Mouse (Mus musculus): ENCODE data around the gene Osmr. TPM values are rescaled to one million over a fixed set of nuclear protein-coding genes. Genes with fewer than 3 reads are reported as not detected.

Osmr gene
- total RNA-seq (2021): 1 to 10 TPM; 2.4 to 4.0 TPM
- long read RNA-seq, experiment 1: 0 reads
- long read RNA-seq, experiment 2: 0 reads

- no peak for TF ChIP-seq CTCF (conservative IDR thresholded peaks at IDR 0.05)
- H3K4me3 ChIP-seq: peak within 1 kb of the TSS; percentile 47
- peak within 1 kb of the TSS; percentile 68 for H3K27ac ChIP-seq
Observed at GRCm38 (mm10) chr15:6874601-6875019, at the start of gene Osmr. Osmr (minus strand) TSS chr15:6874969.

DNA sequence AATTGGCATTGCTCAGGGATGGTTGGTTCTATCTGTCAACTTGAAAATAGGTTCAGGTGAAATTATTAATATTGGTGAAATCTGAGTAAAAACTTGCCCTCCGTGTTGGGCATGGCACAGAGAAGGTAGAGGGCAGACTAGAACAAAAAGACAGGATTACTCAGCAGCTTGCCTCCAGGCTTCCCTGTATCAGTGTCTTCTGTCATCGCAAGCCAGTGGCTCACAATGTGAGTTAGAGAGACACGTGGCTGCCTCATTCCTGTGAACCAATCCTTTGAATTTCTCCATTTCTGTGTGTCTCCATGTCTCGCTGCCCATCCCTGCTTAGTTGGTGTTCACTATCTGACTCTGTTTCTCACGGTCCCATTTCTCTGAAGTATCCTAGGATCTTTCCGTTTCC, 44.6 kb upstream of the Osmr start:
- no peak for TF ChIP-seq CTCF (conservative IDR thresholded peaks at IDR 0.05)
- DNase-seq (ENCODE audit: low spot score in 2 of 2): no peak
- no peak overlapping the region for H3K27ac ChIP-seq
- H3K4me3 ChIP-seq: no peak overlapping the region

More at GRCm38 (mm10) chr15:6874601-6875019, at the start of gene Osmr:
- DNase-seq (ENCODE audit: low spot score in 2 of 2): no peak

DNA sequence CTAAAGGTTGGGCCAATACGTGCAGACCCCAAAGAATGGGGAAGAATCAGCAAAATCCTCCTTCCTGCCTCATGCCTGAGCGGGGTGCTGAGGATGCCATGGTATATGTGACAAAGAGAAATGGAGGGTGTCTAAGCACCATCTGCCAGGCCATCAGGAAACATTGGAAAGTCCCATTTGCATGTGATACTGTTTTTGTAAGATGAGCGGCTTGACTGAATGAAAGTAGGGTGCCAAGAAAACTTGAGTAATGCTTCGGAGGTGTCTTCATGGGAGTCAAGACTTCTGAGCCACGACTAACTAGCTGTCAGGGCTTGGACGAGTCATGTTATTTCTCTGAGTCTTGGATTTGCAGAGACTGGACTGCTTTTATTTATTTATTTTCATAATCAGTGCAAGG, 39.4 kb upstream of the Osmr start:
- no peak for TF ChIP-seq CTCF (conservative IDR thresholded peaks at IDR 0.05)
- DNase-seq (ENCODE audit: low spot score in 2 of 2): peak in 1 of 2 experiments; percentile 4
- Histone ChIP-seq H3K4me3 (no peak overlapping the region), H3K27ac (no peak overlapping the region)

DNA sequence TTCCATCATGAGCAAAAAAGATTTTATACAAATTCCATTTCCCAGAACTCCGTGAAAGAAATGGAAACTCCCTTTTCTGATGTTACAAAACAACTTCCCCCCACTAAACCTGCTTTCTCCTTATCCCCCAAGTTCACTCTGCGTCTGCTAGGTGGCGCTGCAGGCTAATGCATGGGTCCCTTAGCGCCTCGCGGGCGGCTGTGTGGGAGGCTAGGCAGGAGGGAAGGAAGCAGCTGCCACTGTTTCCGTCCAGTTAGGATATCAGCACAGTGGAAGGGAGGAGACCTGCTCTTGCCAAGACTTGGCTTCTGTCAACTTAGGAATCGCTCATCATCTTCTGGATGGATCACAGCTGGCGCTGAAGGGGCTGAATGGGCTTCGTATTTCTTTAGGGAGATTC, 34.9 kb upstream of the Osmr start:
- peak; percentile 98 for TF ChIP-seq CTCF (conservative IDR thresholded peaks at IDR 0.05)

DNA sequence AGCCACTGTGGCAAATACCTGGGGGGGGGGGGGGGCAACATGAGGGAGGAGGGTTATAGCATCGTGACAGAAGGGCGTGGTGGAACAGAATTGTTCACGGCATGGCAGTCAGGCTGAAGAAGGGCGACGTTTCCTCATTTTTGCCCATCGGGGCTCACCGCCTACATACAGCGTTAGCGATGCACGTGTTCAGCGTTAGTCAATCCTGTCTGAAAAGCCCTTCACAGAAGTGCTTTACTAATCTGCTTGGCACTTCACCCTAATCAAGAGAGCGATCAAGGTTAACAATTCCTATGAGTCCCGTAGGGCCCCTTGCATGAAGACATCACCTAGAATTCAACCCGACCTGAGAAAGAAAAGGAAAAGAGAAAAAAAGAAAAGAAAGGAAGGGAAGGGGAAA, 34.3 kb upstream of the Osmr start:
- no peak for TF ChIP-seq CTCF (conservative IDR thresholded peaks at IDR 0.05)
- Histone ChIP-seq H3K4me3 (no peak overlapping the region; the same call in 1 of the 2 replicates), H3K27ac (no peak overlapping the region)
- DNase-seq (ENCODE audit: low spot score in 2 of 2): no peak

More for the DNA sequence above, 34.9 kb upstream of the Osmr start:
- Histone ChIP-seq H3K27ac (peak overlapping the region; percentile 1; the same call in 1 of the 2 replicates), H3K4me3 (peak overlapping the region; percentile 8; the same call in 1 of the 2 replicates)
- peak; percentile 92 to 95 for DNase-seq (ENCODE audit: low spot score in 2 of 2)

DNA sequence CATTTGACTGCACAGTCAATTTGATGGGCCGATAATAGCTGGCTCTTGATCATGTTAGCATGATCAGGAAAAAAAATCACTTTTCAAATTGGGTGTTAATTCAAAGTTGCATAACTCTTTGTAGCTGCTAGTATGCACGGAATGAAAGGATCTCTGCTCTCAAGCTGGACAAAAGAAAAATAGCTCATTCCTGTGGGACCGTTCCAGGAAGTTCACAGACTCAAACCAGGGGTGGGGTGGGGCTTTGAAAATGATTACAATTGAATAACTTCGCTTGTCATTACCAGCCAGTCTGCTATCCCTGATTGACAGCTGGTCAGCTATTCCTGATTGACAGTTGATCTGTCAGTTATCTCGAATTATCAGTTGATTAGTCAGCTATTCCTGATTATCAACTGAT, 33.8 kb upstream of the Osmr start:
- DNase-seq (ENCODE audit: low spot score in 2 of 2): no peak
- TF ChIP-seq CTCF (conservative IDR thresholded peaks at IDR 0.05): no peak
- no peak overlapping the region for H3K27ac ChIP-seq
- no peak overlapping the region for H3K4me3 ChIP-seq

DNA sequence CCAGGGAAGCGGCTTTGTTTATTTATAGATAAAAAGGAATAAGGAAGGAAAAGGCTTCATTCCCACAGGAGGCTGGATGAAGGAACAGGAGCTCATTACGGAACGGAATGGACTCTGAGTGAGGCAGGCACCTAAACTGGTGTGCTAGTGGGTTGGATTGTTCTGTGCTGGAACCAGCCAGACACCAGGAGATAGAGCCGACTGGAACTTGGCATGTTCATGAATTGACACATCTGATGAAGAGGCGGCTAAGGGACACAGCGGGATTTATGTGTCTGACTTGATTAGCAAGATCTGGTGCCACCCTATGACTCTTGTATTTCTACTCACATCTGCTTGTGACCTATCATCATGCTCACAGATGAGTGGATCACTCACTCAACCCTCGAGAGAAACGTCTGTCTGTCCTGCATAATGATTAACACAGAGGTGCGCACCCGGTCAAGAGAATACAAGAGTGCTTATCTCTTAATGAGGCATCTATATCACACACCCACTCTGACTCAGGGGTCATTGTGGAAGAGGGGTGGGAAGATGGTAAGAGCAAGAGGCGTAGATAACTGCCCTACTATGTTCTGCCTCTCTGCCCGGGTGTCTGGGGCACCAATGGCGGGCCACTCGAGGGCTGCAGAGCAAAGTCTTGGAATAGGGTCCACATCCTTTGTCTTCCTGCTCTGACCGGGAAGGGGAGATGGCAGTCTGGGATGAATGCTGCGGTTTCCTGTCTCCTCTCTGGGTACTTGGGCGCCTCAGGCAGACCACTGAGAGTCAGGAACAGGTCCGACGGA, 31.7 kb upstream of the Osmr start:
- TF ChIP-seq CTCF (conservative IDR thresholded peaks at IDR 0.05): no peak
- Histone ChIP-seq H3K27ac (no peak overlapping the region), H3K4me3 (no peak overlapping the region)
- DNase-seq (ENCODE audit: low spot score in 2 of 2): peak in 1 of 2 experiments; percentile 29

DNA sequence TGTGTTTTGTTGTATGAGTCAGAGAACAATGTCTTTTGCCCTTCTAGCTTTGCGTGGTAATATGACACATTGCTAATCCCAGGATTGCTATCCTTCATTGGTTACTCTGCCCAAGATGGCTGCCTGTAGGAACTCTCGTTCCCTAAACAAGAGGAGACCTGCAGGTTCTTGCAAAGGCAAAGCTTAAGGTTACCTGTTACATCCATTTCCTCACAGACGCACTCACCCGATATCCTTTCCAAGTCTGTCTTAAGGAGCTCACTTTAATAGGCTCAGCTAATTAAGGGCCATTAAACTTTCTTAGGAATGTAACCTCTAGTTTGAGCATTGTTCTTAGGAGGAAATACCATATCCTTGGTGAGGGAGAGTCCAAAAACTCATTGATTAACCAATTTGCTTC, 31.0 kb upstream of the Osmr start:
- TF ChIP-seq CTCF (conservative IDR thresholded peaks at IDR 0.05): no peak
- H3K4me3 ChIP-seq: no peak overlapping the region
- no peak for DNase-seq (ENCODE audit: low spot score in 2 of 2)

DNA sequence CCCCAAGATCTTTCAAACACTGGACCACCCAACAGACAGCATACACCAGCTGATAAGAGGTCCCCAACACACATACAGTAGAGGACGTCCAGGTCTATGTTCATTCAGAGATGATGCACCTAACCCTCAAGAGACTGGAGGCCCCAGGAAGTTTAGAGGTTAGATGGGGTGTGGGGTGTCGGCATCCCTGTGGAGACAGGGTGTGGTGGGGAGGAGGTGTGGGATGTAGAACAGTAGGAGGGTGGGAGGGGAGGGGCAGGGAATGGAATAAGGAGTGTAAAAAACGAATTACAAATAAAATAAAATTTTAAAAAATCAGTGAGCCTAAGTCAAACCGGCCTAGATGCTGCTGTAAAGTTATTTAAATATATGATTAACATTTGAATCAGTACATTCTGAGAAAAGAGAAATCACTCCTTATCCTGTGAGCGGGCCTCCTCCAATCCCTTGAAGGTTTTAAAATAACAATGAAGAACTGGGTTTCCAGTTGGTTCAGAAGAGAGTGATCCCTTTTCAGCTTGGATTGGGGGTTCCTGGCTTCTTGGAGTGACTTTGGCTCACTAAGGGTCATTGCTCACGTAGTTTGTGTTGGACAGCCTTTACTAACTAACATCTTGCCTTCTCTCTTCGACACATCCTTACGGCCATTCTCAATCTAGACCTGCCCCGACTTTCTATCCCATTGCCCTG, 28.7 kb upstream of the Osmr start:
- no peak for TF ChIP-seq CTCF (conservative IDR thresholded peaks at IDR 0.05)
- DNase-seq (ENCODE audit: low spot score in 2 of 2): no peak
- Histone ChIP-seq H3K4me3 (no peak overlapping the region), H3K27ac (no peak overlapping the region)

More for the DNA sequence above, 31.0 kb upstream of the Osmr start:
- no peak overlapping the region for H3K27ac ChIP-seq

DNA sequence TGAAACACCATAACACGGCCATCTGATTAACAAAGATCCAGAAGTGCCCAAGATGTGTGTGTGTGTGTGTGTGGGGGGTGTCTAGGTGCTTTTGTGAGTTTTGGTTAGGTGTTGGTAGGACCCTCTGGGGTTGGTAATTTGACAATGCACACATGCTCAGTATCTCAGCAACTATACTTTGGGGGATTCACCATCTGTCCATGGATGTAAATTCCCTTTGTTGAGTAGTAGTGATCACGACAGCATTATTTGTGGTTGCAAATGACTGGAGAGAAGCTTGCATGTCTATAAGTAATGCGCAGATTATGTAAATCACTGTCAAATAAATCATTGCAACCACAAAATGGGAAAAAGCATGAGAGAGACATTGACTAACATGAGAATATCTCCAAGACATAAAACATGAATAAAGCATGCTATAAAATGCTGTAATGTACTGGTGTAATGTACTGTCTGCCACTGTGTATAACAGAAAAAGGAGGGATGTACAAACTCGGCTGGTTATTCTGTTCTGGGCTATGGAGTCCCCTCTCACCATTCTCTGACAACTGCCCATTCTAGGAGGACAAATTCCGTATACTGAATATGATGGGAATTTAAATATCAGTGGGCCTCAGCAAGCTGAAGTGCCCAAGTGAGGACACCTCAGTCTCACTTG, 27.3 kb upstream of the Osmr start:
- no peak for TF ChIP-seq CTCF (conservative IDR thresholded peaks at IDR 0.05)
- no peak for DNase-seq (ENCODE audit: low spot score in 2 of 2)
- H3K27ac ChIP-seq: no peak overlapping the region
- no peak overlapping the region for H3K4me3 ChIP-seq

DNA sequence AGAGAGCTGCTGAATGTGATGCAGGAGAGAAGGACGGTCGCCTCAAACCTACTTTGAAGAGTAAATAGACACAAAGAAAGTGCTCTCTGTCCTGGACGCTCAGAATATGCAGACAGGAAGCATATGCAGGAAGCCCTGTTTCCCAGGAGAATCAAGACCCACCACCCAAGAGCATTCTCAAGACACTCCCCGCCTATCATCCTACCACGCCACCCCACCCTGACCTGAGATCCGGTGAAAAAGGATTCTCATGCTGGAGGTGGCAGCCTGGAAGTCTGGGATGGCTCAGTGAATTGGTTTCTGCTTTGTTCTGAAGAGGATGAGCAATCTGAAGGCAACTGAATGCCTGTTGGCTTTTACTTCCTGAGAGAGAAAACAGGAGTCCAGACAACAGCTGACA, 26.5 kb upstream of the Osmr start:
- Histone ChIP-seq H3K4me3 (no peak overlapping the region), H3K27ac (no peak overlapping the region)
- no peak for TF ChIP-seq CTCF (conservative IDR thresholded peaks at IDR 0.05)
- no peak for DNase-seq (ENCODE audit: low spot score in 2 of 2)

- no peak overlapping the region for H3K4me3 ChIP-seq
- no peak for TF ChIP-seq CTCF (conservative IDR thresholded peaks at IDR 0.05)
Observed at GRCm38 (mm10) chr15:6884260-6884659, 9.5 kb upstream of the Osmr start.

GRCm38 (mm10) chr15:6883816-6884215, 9.0 kb upstream of the Osmr start:
- peak; percentile 41 to 71 for DNase-seq (ENCODE audit: low spot score in 2 of 2)
- peak; percentile 95 for TF ChIP-seq CTCF (conservative IDR thresholded peaks at IDR 0.05)
- Histone ChIP-seq H3K27ac (no peak overlapping the region), H3K4me3 (no peak overlapping the region)

More at GRCm38 (mm10) chr15:6884260-6884659, 9.5 kb upstream of the Osmr start:
- no peak for DNase-seq (ENCODE audit: low spot score in 2 of 2)
- H3K27ac ChIP-seq: no peak overlapping the region
